Mouse (Mus musculus) MEL (cell line): Measurements from ENCODE around the gene 4933407L21Rik. TPM values are rescaled to one million over a fixed set of nuclear protein-coding genes. Genes with fewer than 3 reads are reported as not detected.

ENCODE experiments used
- DNase-seq: peaks from one replicate; pipeline ENCODE4 v3.0.0; 2011; ENCODE audit warnings: low read depth, low spot score
- H3K27ac ChIP-seq: 2 replicates; pipeline ENCODE4 v1.5.1; 2012; ENCODE audit warnings: low read depth, mild to moderate bottlenecking, control low read depth, low read length, moderate library complexity; ENCODE audit not compliant: control insufficient read depth
- H3K27me3 ChIP-seq, 2 experiments: fragments of 150-350 bp in 1 of 2; sonication (generic) in 1 of 2; 2 replicates each; pipeline ENCODE4 v1.6.1; 2012; ENCODE audit warnings: low read length in 2 of 2, mild to moderate bottlenecking in 2 of 2, improper control_type of control experiment in 1 of 2, moderate library complexity in 1 of 2; ENCODE audit not compliant: insufficient read depth in 2 of 2, control insufficient read depth in 1 of 2
- H3K36me3 ChIP-seq, 2 experiments: 2 replicates each; pipeline ENCODE4 v1.6.1; 2012 to 2014; ENCODE audit warnings: low read length in 2 of 2, improper control_type of control experiment in 1 of 2, inconsistent platforms in 1 of 2, mild to moderate bottlenecking in 1 of 2; ENCODE audit not compliant: insufficient read depth in 2 of 2, control insufficient read depth in 1 of 2
- H3K4me1 ChIP-seq, 2 experiments: fragments of 150-350 bp in 1 of 2; sonication (generic) in 1 of 2; 2 replicates each; pipeline ENCODE4 v1.6.1; 2012; ENCODE audit warnings: low read length in 2 of 2, improper control_type of control experiment in 1 of 2, mild to moderate bottlenecking in 1 of 2; ENCODE audit not compliant: insufficient read depth in 2 of 2, control insufficient read depth in 1 of 2
- H3K4me3 ChIP-seq, 2 experiments: fragments of 150-350 bp in 1 of 2; sonication (generic) in 1 of 2; 2 replicates each; pipeline ENCODE4 v1.5.1; 2012; ENCODE audit warnings: low read depth in 2 of 2, low read length in 2 of 2, mild to moderate bottlenecking in 2 of 2, moderate library complexity in 2 of 2, control low read depth in 1 of 2, improper control_type of control experiment in 1 of 2; ENCODE audit not compliant: control insufficient read depth in 1 of 2, insufficient read depth in 1 of 2
- H3K79me2 ChIP-seq: 2 replicates; pipeline ENCODE4 v1.6.1; 2012; ENCODE audit warnings: mild to moderate bottlenecking, low read length, moderate library complexity; ENCODE audit not compliant: control insufficient read depth, poor library complexity, insufficient read depth
- H3K9ac ChIP-seq: 2 replicates; pipeline ENCODE4 v1.6.1; 2012; ENCODE audit warnings: low read depth, mild to moderate bottlenecking, control low read depth, low read length, moderate library complexity; ENCODE audit not compliant: control insufficient read depth, poor library complexity, severe bottlenecking
- H3K9me3 ChIP-seq: fragments of 150-350 bp; sonication (generic); replicated peaks from 2 replicates; pipeline ENCODE4 v1.6.1; 2012; ENCODE audit warnings: mild to moderate bottlenecking, low read length, improper control_type of control experiment, moderate library complexity; ENCODE audit not compliant: insufficient read depth
- BHLHE40 ChIP-seq: IDR thresholded peaks from 2 replicates; pipeline ENCODE4 v1.6.1; 2012; ENCODE audit warnings: low read depth, mild to moderate bottlenecking, inconsistent platforms, low read length, improper control_type of control experiment, borderline replicate concordance
- CHD2 ChIP-seq: IDR thresholded peaks from 2 replicates; pipeline ENCODE4 v1.6.1; 2011; ENCODE audit warnings: low read length, improper control_type of control experiment
- CTCF ChIP-seq, 3 experiments: IDR thresholded peaks in 2 of 3; conservative IDR thresholded peaks in 1 of 3; 2 replicates each; pipeline ENCODE4 v1.5.1; 2011 to 2012; ENCODE audit warnings: low read length in 3 of 3, low read depth in 2 of 3, mild to moderate bottlenecking in 2 of 3, improper control_type of control experiment in 1 of 3, inconsistent platforms in 1 of 3, mixed read lengths in 1 of 3, moderate library complexity in 1 of 3; ENCODE audit not compliant: control insufficient read depth in 1 of 3, insufficient read depth in 1 of 3, poor library complexity in 1 of 3, severe bottlenecking in 1 of 3
- E2F4 ChIP-seq: IDR thresholded peaks from 2 replicates; pipeline ENCODE4 v1.6.1; 2011; ENCODE audit warnings: low read depth, low read length, improper control_type of control experiment, borderline replicate concordance
- ETS1 ChIP-seq: IDR thresholded peaks from 2 replicates; pipeline ENCODE4 v1.6.1; 2012; ENCODE audit warnings: low read depth, mild to moderate bottlenecking, inconsistent platforms, low read length, improper control_type of control experiment, moderate library complexity
- GATA1 ChIP-seq: IDR thresholded peaks from 2 replicates; pipeline ENCODE4 v1.6.1; 2011; ENCODE audit warnings: low read depth, low read length, improper control_type of control experiment
- JUND ChIP-seq: IDR thresholded peaks from 2 replicates; pipeline ENCODE4 v1.6.1; 2011; ENCODE audit warnings: low read depth, mild to moderate bottlenecking, improper control_type of control experiment, low read length
- KAT2A ChIP-seq: conservative IDR thresholded peaks from 2 replicates; pipeline ENCODE4 v1.6.1; 2012; ENCODE audit warnings: low read depth, low read length, improper control_type of control experiment, inconsistent platforms
- MAFK ChIP-seq: IDR thresholded peaks from 2 replicates; pipeline ENCODE4 v1.6.1; 2011; ENCODE audit warnings: low read depth, mild to moderate bottlenecking, low read length, improper control_type of control experiment, borderline replicate concordance
- NELFE ChIP-seq: IDR thresholded peaks from 2 replicates; pipeline ENCODE4 v1.6.1; 2011; ENCODE audit warnings: low read depth, low read length, improper control_type of control experiment
- POLR2AphosphoS2 ChIP-seq: IDR thresholded peaks from 2 replicates; pipeline ENCODE4 v1.6.1; 2011; ENCODE audit warnings: low read length, improper control_type of control experiment
- RAD21 ChIP-seq: IDR thresholded peaks from 2 replicates; pipeline ENCODE4 v1.6.1; 2011; ENCODE audit warnings: mild to moderate bottlenecking, low read depth, low read length, improper control_type of control experiment
- TAL1 ChIP-seq: IDR thresholded peaks from 2 replicates; pipeline ENCODE4 v1.6.1; 2012; ENCODE audit warnings: mild to moderate bottlenecking, inconsistent platforms, low read length, moderate library complexity, mixed read lengths
- TBP ChIP-seq: IDR thresholded peaks from 2 replicates; pipeline ENCODE4 v1.8.0; 2011; ENCODE audit warnings: low read depth, low read length, improper control_type of control experiment
- TCF12 ChIP-seq: IDR thresholded peaks from 2 replicates; pipeline ENCODE4 v1.6.1; 2014; ENCODE audit warnings: low read depth, mild to moderate bottlenecking, inconsistent platforms, low read length, improper control_type of control experiment, moderate library complexity
- ZKSCAN1 ChIP-seq: IDR thresholded peaks from 2 replicates; pipeline ENCODE4 v1.6.1; 2012; ENCODE audit warnings: low read depth, mild to moderate bottlenecking, inconsistent platforms, low read length, improper control_type of control experiment, moderate library complexity
- ZMIZ1 ChIP-seq: IDR thresholded peaks from 2 replicates; pipeline ENCODE4 v1.6.1; 2012; ENCODE audit warnings: low read depth, mild to moderate bottlenecking, inconsistent platforms, low read length, improper control_type of control experiment, moderate library complexity
- polyA plus RNA-seq, 2 experiments: library from polyadenylated mRNA; stranded (reverse) in 1 of 2; unstranded in 1 of 2; fragments of >175 nt in 1 of 2; fragments of >200 nt in 1 of 2; gene quantifications; 2 replicates each; pipeline versions ENCODE4 v1.2.1 to v1.2.4; 2012; ENCODE audit warnings: low replicate concordance in 2 of 2, low read depth in 1 of 2; ENCODE audit not compliant: insufficient read length in 2 of 2, insufficient read depth in 1 of 2, missing spikeins in 1 of 2
- total RNA-seq: library from RNA; depleted of rRNA; stranded (reverse); fragments of 300-350 nt; gene quantifications from 2 replicates; pipeline ENCODE4 v1.2.3, GENCODE M21; 2012; rRNA removed

The 4933407L21Rik gene
- total RNA-seq (not detected in 2 replicates), polyA plus RNA-seq (not detected)

DNA sequence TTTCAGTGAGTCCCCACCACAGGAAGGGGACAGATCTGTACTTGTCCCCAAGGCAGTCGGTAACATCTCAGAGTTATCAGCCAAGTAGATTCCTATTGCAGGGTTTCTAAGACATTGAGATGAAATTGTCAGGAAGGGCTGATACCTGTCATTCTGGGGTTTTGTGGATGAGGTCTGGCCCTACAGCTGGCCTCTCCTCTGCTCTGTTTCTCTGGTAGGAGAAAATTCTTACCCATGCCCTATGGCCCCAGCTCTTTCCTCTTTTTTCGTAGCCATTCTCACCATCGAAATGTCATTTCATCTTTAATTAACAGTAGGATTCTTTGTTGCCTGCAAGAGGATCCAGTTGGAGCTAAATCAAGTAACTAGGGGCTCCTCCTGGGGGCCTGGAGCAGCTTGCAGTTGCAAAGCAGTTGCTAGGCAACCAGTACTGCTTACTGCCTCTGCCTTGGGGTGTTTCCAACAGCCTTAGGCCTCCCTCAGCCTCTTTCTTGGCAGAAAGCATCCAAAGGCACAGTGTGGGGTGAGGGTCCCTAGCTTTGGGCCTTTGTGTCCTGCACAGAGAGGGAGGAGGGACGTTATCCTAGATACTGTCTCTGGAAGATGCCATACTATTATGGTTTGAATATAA is at the start of gene 4933407L21Rik:
4933407L21Rik (plus strand) TSS at position 427 of the 631 bp plus-strand sequence.
- no peak for TF ChIP-seq CHD2
- TF ChIP-seq BHLHE40: no peak
- TF ChIP-seq TAL1: no peak
- no peak for TF ChIP-seq JUND
- no peak for TF ChIP-seq NELFE
- no peak for TF ChIP-seq POLR2AphosphoS2
- no peak for TF ChIP-seq RAD21
- TF ChIP-seq E2F4: no peak
- Histone ChIP-seq H3K9me3 (no peaks in the 10 kb centered on the region), H3K27me3 (peaks cover 2 to 14% of the 10 kb centered on the region in 2 experiments), H3K9ac (no peak within 1 kb of the TSS), H3K4me1 (no peaks in the 10 kb centered on the region), H3K79me2 (no peaks in the 10 kb centered on the region), H3K4me3 (no peak within 1 kb of the TSS), H3K27ac (no peak within 1 kb of the TSS), H3K36me3 (no peaks in the 10 kb centered on the region)
- no peak for DNase-seq

DNA sequence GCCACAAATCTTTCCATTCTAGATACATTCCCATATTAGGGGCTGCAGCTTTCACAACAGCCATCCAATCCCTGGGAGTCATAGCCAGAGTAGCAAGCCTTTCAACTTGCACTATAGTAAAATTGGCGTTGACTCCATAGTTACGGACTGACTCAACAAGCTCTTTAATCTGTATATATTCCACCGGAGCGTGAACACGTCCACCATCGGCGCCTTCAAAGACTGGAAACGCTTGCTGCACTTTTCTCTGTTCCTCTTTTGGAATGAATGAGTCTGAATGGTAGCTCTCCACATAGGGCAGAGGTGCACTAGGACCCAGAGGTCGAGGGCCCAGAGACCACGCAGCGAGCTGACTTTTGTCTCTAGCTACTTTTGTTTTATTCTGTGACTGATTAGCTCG is 46.3 kb upstream of the 4933407L21Rik start:
- no peaks in the 10 kb centered on the region for H3K27me3 ChIP-seq
- no peak for TF ChIP-seq TCF12
- TF ChIP-seq ZMIZ1: no peak
- no peak for TF ChIP-seq POLR2AphosphoS2
- TF ChIP-seq ZKSCAN1: no peak
- no peak for TF ChIP-seq RAD21
- TF ChIP-seq TBP: no peak
- TF ChIP-seq KAT2A: no peak
- no peak for TF ChIP-seq GATA1
- TF ChIP-seq CTCF (IDR thresholded peaks at IDR 0.05 in 2 of 3, conservative IDR thresholded peaks at IDR 0.05 in 1 of 3; ENCODE audit: control insufficient read depth in 1 of 3, insufficient read depth in 1 of 3, low read depth in 2 of 3, low read length in 3 of 3, poor library complexity in 1 of 3, severe bottlenecking in 1 of 3): no peak
- TF ChIP-seq ETS1: no peak
- no peak for TF ChIP-seq MAFK
- H3K4me3 ChIP-seq: no peak overlapping the region
- H3K9ac ChIP-seq: no peak overlapping the region
- H3K36me3 ChIP-seq: no peaks in the 10 kb centered on the region
- DNase-seq: no peak
- no peak overlapping the region for H3K27ac ChIP-seq
- H3K9me3 ChIP-seq: no peaks in the 10 kb centered on the region
- H3K79me2 ChIP-seq: no peaks in the 10 kb centered on the region
- H3K4me1 ChIP-seq: no peaks in the 10 kb centered on the region
